Mouse (Mus musculus) heart, adult 2 months (tissue): ENCODE measurements at regions not wholly inside any gene's neighbourhood (a gene's known extent, or its start where the extent isn't known, plus 50 kb on each side); places are given as distances from the start of the nearest gene placed in this dataset.

Experiments used
- CTCF ChIP-seq: fragments of 200-600 bp; IDR thresholded peaks from 2 replicates; pipeline ENCODE4 v1.8.1; 2022; ENCODE audit warnings: antibody characterized with exemption, mild to moderate bottlenecking, moderate library complexity
- EP300 ChIP-seq: fragments of 200-500 bp; IDR thresholded peaks from 2 replicates; pipeline ENCODE4 v1.6.1; 2011; ENCODE audit warnings: low read depth, low read length, control low read depth; ENCODE audit not compliant: insufficient read depth
- POLR2A ChIP-seq: fragments of 200-500 bp; IDR thresholded peaks from 2 replicates; pipeline ENCODE4 v1.6.1; 2011; ENCODE audit warnings: mild to moderate bottlenecking, low read depth, low read length, control low read depth; ENCODE audit not compliant: insufficient read depth

- TF ChIP-seq CTCF (no peak), EP300 (no peak), POLR2A (no peak)
These were observed 100.8 kb upstream of the Mamld1 start for GRCm38 (mm10) chrX:70949232-70949631.
